Mouse (Mus musculus): ENCODE results near the gene Cacnb4. TPM values are rescaled to one million over a fixed set of nuclear protein-coding genes. Genes with fewer than 3 reads are reported as not detected.

Gene Cacnb4
- total RNA-seq, 2 experiments from 2014 or later: not detected

DNA sequence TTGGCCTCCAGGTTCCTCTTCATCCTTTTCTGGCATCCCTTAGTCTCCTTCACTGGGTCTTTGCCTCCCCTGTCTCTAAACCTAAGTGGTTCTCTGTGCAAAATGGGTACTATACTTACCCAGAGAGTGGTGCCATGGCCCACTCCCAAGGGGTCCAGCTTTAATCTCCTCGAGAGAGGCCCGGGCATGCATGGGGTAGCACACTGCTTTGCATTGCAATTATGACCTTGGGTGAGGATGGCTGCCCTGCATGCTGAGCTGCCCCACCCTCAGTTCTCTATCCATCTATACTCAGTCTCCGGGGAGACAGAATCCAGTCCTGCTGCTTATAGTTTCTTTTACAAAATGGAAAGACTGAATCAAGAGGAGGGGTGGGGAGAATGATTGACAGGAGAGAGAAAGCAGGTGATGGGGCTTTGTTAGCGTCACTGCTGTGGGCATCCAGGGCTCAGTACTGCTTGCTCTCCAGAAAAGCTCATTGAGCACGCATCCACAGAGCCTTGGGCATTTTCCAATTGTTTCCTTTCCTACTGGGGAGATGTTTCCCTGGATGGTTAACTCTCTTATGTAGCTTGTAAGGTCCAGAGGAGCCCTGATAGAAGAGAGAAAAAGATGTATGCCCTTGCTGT lies 68.7 kb downstream of the Cacnb4 start:
- ATAC-seq (replicated peaks; ENCODE audit: poor library complexity, severe bottlenecking): no peak

DNA sequence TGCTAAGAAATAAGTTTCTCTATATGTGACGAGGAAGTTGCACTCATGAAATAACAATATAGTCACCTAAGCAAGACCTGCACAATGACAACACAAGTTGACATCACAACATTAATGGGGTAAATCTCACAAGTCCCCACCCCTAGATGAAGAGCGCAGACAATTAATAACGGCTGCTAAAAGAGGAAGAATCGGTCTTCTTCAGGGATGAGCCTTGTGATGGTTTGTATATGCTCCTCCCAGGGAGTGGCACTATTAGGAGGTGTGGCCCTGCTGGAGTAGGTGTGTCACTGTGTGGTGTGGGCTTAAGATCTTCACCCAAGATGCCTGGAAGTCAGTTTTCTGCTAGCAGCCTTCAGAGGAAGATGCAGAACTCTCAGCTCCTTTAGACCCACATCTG lies 70.3 kb downstream of the Cacnb4 start:
- ATAC-seq (replicated peaks; ENCODE audit: poor library complexity, severe bottlenecking): peak; percentile 13; the same call in 1 of the 2 replicates

DNA sequence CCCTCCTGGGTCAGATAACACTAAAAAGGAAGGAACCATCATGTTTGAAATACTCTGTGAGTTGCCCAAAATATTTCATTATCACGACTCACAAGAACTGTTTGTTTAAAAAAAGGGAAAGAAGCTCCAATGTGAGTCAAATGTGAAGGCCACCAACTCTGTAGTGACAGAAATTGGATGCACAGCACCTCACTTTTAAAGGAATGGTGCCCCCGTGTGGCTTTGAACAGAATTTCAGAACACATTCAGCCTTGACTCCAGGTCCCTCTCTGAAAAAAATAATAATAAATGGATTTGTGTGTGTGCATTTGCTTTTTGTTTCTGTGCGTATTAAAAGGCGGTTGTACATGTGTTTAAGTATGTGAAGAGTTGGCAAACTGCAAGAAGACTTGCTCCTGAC lies 71.3 kb downstream of the Cacnb4 start:
- 0 out of 2 replicates have a peak, but pooled peaks have one; percentile 20 for ATAC-seq (replicated peaks; ENCODE audit: poor library complexity, severe bottlenecking)

DNA sequence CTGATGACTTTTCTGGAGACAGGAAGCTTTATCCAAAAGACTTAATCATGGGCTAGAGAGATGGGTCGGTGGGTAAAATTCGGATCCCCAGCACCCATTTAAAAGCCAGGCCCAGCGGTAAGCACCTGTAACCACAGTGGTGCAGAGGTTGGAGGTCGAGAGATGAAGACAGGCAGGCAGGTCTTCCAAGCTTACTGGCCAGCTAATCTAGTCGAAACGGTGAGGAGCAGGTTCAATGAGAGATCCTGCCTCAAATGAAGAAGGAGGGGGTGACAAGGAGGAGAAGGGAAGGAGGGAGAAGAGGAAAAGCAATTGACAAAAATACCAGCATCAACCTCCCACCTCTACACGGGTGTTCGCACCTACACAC lies 72.0 kb downstream of the Cacnb4 start:
- ATAC-seq (replicated peaks; ENCODE audit: poor library complexity, severe bottlenecking): no peak

DNA sequence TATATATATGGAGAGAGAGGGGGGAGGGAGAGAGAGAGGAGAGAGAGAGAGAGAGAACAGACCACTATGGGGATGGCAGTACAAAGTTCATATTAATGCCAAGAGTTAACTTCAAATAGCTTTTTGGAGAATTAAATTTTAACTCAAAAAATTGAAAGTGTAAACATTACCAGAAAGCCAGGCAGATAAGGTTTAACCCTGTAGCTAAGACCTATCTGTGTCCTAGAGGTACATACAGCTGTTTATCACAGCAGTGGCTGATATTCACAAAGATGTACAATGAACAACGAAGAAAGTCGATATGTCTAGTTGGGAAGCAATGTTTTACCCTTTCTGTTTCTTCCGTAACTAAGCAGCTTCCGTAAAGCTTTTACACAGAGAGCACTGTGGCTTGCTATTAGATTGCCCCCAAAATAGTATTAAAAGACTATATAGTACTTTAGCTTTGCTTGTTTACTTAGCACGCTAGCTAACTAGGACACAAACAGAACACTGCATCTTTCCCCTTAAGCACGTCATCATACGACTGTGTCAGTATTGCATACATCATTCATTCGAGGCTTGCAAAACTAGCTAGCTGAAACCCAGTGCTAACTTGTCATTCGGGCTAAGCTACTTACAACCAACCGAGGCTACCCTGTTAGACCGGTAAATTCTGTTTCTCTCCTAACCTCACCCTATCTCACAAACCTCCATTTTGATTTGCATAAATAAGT lies 72.5 kb downstream of the Cacnb4 start:
- ATAC-seq (replicated peaks; ENCODE audit: poor library complexity, severe bottlenecking): no peak

DNA sequence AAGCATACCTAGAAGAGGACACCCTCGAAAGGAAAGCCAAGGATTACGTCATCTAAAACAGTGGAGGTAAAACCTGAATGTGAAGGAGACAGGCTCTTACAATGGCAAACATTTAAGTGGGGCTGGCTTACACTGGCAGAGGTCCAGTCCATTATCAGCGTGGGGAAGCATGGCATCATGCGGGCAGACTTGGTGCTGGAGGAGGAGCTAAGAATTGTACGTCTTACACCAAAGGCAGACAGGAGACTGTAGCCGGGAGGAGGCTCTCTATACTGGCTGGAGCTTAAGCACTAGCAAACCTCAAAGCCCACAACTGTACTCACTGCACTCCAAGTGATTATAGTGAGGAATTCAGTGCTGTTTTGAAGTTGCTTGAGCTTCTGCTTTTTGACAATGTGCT lies 73.2 kb downstream of the Cacnb4 start:
- peak; percentile 43 for ATAC-seq (replicated peaks; ENCODE audit: poor library complexity, severe bottlenecking)

DNA sequence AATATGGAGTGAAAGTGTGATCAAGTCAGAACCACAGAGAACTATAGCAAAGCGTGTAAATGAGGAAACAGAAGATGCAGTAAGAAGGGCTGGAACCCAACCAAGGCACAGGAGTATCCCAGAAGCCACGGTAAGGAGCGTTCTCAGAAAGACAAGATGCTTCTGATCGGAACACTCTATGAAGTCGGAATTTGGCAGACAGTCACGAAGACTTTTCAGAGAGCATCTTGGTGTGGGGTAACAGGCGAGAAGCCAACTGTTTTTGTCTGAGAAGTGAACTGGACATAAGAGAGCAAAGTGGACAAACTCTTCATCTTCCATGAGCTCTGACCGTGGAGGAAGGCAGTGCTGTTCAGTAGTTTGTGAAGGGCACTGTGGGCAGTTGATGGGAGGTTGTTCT lies 73.7 kb downstream of the Cacnb4 start:
- no peak for ATAC-seq (replicated peaks; ENCODE audit: poor library complexity, severe bottlenecking)

DNA sequence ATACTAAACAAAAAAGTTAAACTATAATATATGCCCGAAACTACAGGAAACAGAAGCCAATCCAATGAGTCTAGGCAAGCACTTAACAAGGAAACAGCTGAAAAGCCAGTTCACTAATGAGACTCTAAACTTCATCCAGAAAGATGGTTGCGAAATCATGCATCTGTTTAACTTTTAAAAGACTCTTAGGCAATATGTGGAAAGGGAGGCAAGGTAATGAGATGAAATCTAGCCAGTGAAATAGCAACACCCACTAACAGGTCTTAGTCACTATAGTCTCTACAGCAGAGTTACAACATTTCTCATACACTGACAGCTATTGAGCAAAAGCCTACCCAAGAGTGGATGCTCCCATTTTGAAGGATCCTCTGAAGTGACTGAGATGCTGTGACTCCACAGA lies 74.4 kb downstream of the Cacnb4 start:
- peak; percentile 90 for ATAC-seq (replicated peaks; ENCODE audit: poor library complexity, severe bottlenecking)

DNA sequence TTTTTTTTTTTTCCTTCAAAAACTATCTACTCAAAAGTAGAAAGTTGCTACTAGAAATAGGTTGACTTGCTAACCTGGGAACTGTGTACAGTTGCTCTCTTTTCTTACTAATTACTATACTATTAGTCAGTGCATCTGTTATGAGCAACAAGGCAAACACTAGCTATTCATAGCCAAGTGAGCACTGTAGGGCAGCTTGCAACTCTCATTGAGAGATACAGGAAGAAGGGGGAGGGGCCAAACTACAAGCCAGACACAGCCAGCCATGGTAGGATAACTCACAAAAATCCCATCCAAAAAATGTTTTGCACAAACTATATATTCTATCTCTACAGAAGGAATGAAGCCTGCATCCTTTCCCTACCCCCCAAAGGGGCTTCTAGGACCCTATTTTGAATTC lies 79.1 kb downstream of the Cacnb4 start:
- no peak for ATAC-seq (replicated peaks; ENCODE audit: poor library complexity, severe bottlenecking)

DNA sequence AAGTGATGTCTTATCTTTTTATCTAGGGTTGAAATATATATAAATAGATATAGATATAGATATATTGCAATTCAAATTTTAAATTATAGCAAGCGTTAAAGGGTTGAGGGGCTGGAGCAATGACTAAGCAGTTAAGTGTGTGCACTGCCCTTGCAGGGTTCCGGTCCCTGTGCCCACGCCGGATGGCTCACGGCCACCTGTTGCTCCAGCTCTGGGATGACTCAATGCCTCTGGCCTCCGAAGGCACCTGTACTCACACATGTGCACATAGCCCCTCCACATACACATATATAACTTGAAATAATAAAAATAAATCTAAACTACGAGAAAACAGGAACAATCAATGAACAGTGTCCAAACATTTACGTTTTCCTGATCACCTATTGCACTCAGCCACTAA lies 82.8 kb downstream of the Cacnb4 start:
- no peak for ATAC-seq (replicated peaks; ENCODE audit: poor library complexity, severe bottlenecking)

DNA sequence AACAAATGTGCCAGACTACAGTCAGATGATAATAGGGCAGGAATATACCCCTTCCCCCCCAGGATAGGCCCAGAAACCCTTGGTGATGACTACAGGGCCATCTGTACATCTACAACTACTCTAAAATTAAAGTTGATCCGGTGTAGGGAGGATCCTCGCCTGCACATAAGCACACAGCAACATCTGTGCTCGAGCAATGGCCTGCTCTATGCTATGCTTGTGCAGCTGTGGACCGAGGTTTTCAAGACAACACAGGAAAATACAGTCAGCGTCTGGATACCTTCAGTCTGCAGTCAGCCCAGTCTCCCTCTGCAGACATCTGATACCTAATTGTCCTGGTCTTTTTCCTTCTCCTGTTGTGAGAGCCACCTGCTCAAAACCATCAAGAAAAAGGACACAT lies 83.4 kb downstream of the Cacnb4 start:
- no peak for ATAC-seq (replicated peaks; ENCODE audit: poor library complexity, severe bottlenecking)

DNA sequence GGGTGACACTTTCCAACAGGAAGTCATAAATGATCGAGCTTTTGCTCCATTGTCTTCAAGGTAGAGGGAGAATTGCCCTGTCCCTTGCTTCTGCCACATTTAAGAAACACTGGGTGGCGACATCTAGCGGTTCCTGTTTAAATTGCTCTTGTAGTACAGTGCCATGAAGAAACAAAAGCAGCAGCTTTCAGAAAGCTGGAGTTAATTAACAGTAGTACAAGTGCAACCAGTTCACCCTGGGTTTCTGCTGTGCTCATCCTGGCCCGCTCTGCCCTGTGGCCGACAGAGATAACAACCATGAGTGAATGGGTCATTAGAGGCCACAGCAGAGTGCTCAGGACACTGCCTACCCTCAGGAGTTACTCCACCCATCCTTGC lies 85.7 kb downstream of the Cacnb4 start:
- peak; percentile 86 for ATAC-seq (replicated peaks; ENCODE audit: poor library complexity, severe bottlenecking)

DNA sequence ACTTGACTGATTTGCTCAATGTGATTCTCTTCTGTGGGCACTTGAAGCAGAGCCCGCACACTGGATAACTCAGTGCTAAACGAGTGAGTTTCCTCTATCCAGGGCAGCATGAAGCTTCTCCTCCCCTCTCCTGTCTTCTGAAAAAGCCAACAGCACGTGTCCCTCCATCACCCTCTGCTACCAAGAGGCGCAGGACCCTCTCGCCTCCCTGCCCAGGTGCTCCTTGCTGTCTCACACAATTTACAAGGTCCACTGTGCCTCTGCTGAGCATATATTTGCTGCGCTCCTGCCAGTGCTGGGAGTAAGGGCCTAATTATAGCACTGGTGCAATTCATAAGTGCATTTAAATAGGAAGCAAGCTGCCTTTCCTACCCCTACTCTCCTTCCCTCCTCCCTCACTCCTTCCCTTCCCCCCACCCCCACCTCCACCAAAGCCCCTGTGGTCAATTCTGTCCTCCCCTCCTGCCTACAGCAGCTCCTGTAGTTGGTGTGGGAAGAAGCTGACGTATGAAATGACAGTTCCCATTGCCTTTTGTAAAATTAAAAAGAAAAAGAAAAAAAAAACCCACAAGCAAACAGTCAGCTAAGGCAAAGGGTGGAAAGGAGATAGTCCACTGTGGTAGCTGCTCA lies 86.2 kb downstream of the Cacnb4 start:
- no peak for ATAC-seq (replicated peaks; ENCODE audit: poor library complexity, severe bottlenecking)

DNA sequence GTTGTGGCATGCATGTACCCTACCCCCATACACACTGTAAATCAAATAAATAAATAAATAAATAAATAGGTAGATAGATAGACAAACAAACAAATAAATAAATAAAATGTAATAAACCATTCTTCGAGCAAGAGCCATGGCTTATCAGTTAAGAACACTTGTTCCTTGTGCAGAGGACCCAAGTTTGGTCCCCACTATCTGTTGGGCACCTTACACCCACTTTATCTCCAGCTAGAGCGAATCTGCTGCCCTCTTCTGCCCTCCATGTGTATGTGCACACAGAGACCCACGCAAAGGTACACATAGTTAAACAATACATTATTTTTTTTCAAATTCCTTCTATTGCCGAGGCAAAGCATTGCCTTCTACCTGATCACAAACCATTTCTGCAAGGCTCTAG lies 87.1 kb downstream of the Cacnb4 start:
- no peak for ATAC-seq (replicated peaks; ENCODE audit: poor library complexity, severe bottlenecking)

DNA sequence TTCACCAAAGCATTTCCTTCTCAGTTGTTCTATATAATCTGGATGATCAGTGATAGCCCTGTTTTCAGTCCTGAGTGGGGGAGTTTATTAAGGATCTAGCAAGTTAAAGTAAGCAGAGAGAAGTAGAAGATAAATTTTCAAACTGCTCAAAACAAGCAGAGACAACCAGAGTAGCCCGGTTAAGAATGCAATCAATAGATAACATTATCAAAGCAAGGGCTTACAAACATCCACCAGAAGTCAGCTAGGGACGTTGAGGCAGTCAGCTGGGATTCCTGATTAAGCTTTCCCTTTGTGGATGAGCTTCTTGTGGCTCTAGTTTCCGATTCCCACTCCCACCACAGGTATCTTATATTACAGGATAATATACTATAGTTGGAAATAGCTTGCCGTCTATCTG lies 91.2 kb downstream of the Cacnb4 start:
- ATAC-seq (replicated peaks; ENCODE audit: poor library complexity, severe bottlenecking): no peak

DNA sequence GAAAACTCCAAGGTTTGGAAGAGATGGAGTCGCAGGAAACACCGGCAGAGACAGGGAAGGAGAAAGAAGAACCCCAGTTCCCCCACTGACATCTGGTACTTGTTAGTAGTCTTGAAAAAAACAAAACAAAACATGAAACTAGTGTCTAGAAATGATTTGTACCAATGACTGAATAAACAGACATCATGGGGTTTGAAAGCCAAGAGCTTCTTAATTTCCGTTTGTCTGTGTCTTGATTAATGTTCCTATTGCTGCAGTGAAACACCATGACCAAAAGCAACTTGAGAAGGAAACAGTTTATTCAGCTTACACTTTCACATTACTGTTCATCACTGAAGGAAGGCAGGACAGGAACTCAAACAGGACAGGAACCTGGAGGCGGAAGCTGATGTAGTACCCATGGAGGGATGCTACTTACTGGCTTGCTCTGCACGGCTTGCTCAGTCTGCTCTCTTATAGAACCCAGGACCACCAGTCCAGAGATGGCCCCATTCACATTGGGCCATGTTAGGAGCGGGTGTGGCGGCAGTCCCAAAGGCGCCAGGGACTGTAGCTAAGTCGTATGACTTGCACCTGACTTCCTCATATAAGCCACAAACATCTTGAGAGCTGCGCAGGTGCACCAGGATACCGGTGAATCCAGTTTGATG lies 95.4 kb downstream of the Cacnb4 start:
- ATAC-seq (replicated peaks; ENCODE audit: poor library complexity, severe bottlenecking): no peak

DNA sequence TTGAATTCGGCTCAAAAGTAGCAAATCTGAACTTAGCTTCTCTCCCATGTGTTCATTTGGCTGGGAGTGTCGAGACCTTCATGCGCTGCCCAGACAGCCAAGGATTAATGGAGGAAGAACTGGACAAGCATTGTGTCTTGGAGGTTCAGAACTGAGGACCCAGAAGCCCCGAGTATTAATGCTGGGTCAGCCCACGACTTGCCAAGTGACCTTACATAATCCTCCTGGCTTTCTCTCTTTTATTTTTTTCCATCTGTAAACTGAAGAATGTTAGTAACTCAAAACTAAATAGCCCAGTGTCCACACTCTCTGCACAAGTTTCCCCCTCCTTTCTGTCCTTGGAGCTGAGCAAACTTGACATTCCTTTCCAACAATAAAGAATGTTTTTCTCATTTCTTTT lies 95.9 kb downstream of the Cacnb4 start:
- ATAC-seq (replicated peaks; ENCODE audit: poor library complexity, severe bottlenecking): no peak

DNA sequence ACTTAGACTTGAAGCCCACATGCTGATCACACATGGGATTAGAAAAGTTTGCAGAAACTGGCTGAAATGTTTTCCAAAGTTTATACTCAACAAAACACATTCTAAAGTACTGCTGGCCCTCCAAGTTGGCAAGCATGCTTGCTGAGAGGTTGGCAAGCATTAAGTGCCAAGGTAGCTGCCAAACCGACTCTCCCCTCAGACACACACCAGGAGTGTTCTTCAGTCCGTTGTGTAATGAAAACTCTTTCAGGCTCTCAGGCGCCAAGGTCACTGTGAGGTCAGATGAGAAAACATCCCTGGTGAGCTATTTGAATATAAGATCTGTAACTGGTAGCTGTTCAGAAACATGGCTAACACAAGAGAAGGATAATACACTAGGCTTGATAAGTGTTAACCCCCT lies 97.8 kb downstream of the Cacnb4 start:
- ATAC-seq (replicated peaks; ENCODE audit: poor library complexity, severe bottlenecking): no peak

DNA sequence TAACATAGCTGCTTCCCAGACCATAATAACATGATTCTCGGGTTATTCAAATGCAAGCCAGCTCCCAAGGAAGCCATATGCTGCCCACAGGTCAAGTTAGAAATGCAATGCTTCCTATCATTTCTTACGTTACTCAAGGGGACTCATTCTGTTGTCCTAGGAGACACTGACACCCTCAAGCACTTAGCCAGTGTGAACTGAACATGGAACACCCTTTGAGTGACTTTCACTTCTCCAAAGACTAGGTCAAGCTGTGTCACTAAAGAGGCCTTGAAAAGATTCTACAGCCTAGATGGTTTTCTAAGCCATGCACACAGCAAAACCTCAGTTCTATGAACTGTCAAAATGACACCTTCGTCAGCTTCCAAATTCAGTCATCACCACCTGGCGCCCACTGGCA lies 98.9 kb downstream of the Cacnb4 start:
- peak; percentile 67 for ATAC-seq (replicated peaks; ENCODE audit: poor library complexity, severe bottlenecking)

DNA sequence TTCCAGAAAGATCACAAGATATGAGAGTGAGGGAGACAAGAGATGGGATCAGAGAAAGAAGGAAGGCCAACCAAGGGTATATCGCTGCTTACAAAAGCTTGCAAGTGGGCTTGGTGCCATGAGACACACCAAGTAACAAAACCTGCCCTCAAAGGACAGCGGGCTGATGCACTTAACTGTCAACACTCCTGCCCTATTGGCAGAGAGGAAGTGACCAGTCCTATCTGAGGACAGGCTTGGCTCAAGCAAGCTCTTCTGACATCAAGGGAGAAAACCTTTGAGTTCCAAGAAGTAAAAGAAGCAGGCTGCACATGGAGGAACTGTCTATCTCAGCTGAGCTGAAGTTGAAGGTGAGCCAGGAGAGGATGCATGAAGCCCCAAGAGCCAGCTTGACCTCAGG lies 100.1 kb downstream of the Cacnb4 start:
- no peak for ATAC-seq (replicated peaks; ENCODE audit: poor library complexity, severe bottlenecking)

DNA sequence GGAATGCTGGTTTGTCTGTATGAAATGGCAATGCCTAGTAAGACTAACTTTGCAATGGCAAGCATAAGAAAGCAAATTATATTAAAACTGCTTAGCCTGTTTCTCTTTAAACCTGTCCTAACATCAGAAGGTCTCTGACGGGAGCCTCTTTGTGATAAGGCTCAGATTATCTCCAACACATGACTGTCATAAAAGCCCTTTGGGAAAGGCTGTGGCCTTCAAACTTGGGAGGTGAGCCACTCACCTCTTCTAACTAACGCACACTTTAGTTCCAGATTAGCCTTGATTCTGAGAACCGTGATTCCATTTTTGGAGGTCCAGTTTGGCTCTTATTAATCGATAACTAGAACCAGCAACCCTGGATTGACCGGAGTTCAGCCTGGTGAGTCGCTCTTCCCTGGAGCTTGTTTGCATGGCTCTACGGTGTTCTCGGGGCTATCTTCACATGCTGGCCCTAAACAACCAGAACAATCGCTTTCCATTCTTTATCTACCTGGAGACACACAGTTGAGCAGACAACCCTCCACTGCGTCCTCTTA lies 100.9 kb downstream of the Cacnb4 start:
- ATAC-seq (replicated peaks; ENCODE audit: poor library complexity, severe bottlenecking): no peak
